Mouse (Mus musculus) adipocyte (in vitro differentiated cells): ENCODE results near the gene Ifnlr1.
"Not testable (repeated sequence)": the region's sequence is repeated elsewhere in the genome, so short reads cannot be mapped to it uniquely, and the experiment has no call there.

ENCODE experiments used
- DNase-seq: peaks from one replicate; pipeline ENCODE4 v3.0.0-alpha.2; 2016; ENCODE audit warnings: low spot score

Gene Ifnlr1

GRCm38 (mm10) chr4:135685906-135686567, at the start of gene Ifnlr1:
TSS of gene Ifnlr1 (plus strand) at chr4:135686287.
- DNase-seq: no peak

- DNase-seq: not testable (repeated sequence)
Observed at GRCm38 (mm10) chr4:135641302-135642079, 44.6 kb upstream of the Ifnlr1 start.

GRCm38 (mm10) chr4:135645022-135645637, 41.0 kb upstream of the Ifnlr1 start:
- no peak for DNase-seq

DNA sequence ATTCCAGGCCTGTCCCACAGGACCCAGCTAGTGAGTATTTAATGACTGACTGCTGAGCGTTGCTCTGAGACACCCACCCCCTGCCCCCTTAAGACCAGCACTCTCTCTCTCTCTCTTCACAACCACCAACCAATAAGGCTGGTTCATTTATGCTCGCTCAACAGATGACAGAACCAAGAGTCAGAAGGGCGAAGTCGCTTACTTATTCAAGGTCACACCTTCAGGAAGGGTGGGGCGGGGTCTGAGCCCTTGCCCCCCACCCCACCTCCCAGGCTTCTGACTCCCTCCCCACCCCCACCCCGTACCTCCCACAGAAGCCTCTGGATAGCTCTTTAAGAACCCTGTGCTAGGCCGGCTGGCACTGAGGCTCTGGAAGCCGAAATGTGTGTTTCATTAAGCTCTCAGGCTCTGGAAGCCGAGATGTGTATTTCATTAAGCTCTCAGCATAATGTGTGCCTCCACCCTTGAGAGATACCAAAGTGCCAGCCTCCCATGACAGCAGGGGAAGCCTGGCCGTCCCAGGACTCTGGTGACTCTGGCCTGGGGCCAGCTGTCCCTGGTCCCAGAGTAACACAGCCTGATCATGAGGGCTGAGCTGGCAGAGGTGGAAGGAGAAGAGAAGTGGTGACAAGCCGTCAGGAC, 33.0 kb upstream of the Ifnlr1 start:
- peak; percentile 36 for DNase-seq

- no peak for DNase-seq
Observed at GRCm38 (mm10) chr4:135653956-135654355, 32.1 kb upstream of the Ifnlr1 start.

DNA sequence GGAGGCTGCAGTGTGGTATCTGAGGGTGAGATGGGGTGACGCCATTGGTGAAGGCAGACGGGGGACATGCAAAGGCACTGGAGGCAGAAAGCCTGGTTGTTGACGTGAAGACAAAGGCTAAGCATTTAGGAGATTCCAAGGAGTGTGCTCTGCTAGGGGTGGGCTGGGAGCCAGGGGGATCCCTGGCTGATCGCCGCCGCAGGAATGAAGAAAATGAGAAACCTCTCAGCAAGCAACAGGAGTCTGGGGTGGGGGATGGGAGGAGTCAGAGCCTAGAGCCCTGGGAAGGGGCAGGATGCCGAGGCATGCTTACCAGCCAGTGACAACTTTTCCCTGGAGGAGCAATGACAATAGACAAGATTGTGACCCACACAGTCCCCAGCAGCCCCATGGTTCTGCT, 30.6 kb upstream of the Ifnlr1 start:
- DNase-seq: no peak

- DNase-seq: peak; percentile 38
Observed at GRCm38 (mm10) chr4:135656094-135656589, 29.9 kb upstream of the Ifnlr1 start.

DNA sequence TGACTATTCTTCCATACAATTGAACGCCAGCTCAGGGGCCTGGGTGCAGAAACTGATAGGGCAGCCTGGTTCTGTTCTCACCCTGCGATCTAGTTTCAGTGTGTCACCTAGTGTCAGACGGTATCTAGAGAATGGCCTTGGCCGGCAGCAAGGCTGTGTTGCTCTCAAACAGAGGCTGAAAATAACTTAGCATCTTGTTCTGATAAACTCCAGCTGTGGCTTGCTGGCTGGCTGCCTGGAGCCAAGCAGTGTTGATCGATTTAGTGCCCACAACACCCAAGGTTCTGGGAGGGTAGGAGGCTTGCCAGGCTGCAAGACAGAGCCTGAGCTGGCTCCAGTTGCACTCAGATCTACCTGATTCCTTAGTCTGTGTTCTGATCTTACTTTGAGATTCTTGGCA, 27.6 kb upstream of the Ifnlr1 start:
- DNase-seq: peak; percentile 62

GRCm38 (mm10) chr4:135658899-135659298, 27.2 kb upstream of the Ifnlr1 start:
- DNase-seq: no peak

DNA sequence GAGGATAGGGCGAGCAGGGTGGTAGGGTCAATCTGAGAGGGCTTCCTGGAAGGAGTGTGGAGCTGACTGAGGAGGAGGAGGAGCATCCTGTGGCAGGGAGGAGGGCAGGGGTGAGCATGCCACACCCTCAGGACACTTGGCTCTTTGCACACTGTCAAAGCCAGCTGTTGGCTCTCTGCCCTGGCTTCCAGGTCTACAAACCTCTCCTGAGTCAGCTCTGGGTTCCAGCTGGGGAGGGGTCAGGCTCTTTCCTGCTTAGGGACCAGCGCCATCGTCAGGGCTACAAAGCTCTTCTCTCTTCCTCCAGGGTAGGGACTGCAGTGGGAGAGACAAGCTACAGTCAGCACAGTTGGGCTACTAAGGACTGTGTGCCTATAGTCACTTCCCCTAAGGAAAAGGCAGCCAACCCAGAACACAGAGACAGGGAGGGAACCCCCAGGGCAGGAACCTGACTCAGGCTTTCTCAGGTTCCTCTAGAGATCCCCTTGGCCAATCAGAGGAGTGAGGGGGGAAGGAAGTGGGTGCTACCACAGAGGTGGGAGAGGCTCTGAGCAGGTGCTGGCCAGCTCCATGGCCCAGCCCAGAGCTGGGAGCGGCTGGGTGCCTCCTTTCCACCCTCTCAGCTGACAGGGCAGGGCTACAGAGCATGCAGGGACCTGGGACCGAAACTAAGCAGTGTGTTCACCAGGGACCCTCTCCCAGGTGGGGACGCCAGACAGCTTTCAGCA, 24.8 kb upstream of the Ifnlr1 start:
- DNase-seq: peak; percentile 66

GRCm38 (mm10) chr4:135661994-135662393, 24.1 kb upstream of the Ifnlr1 start:
- DNase-seq: no peak

- DNase-seq: no peak
Observed at GRCm38 (mm10) chr4:135664656-135665055, 21.4 kb upstream of the Ifnlr1 start.

DNA sequence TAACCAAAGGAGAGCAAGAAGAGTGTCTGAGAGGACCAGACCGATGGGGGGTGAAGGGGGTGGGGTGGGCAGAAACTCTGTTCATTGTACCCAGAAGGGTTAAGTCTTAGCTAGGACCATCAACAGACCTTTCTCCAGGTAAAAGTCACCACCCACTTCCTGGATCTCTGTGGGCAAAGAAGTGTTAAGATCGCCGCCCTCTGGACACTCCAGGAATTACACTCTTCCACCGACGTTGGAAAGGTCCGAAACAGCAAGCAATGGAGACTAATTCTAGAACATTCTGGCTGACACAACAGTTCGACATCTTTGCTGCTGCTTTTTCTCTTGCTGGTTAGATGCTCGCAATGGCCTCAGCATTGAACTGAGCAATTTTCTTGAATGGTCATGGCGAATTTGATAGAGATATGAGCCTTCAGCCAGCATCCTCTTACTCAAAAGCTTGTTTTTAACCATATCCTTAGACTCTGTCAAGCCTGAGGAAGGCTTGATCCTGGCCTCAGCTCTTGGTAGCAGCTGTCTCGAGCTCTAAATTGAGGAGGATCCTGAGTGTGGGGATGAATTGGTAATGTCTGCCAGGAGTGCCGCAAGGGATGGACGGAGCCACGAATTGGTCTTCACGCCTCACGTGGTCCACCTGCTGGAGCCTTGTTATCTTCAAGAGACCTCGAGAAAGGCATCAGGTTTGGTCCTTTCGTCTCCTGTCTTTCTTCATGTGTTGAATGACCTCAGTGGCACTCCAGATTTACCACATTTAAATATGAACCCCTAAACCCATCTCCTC, 19.7 kb upstream of the Ifnlr1 start:
- peak; percentile 31 for DNase-seq

GRCm38 (mm10) chr4:135667266-135667844, 18.7 kb upstream of the Ifnlr1 start:
- peak; percentile 64 for DNase-seq

DNA sequence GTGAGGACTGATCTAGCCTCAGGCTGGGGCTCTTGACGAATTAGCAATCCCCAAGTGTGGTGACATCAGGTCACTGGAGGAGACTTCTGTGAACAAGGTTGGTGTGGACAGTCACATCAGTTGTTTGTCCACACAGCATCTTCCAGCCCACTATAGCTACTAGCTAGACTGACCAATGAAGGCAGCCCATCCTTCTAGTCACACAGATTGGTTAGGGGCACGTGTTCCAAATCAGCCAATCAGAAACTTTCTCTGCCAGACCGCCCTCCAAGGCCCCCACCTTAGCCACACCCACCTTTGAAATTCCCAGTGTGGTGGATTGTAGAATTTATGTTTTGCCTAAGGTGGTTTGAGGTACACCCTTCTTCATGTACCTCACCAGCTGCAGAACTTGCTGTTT, 12.6 kb upstream of the Ifnlr1 start:
- no peak for DNase-seq

- DNase-seq: no peak
Observed at GRCm38 (mm10) chr4:135674993-135675392, 11.1 kb upstream of the Ifnlr1 start.

DNA sequence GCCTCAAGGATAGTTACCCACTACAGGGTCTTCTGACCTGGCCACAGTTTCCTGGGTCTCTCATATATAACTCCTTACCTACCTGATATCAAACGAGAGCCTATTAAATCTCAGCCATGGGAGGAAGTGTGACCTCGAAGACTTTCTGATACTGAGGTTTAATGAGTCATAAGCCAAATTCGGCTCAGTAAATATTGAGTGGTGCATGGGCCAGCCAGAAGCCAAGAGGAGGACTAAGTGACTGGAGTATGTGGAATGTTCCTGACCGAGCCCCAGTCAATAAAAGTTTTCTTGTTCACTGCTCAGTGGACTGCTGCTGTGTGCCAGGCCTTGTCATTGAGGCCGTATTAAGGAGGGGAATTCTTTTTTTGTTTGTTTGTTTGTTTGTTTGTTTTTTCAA, 9.6 kb upstream of the Ifnlr1 start:
- DNase-seq: no peak

- no peak for DNase-seq
Observed at GRCm38 (mm10) chr4:135679316-135679715, 6.8 kb upstream of the Ifnlr1 start.

GRCm38 (mm10) chr4:135681789-135682188, 4.3 kb upstream of the Ifnlr1 start:
- no peak for DNase-seq

DNA sequence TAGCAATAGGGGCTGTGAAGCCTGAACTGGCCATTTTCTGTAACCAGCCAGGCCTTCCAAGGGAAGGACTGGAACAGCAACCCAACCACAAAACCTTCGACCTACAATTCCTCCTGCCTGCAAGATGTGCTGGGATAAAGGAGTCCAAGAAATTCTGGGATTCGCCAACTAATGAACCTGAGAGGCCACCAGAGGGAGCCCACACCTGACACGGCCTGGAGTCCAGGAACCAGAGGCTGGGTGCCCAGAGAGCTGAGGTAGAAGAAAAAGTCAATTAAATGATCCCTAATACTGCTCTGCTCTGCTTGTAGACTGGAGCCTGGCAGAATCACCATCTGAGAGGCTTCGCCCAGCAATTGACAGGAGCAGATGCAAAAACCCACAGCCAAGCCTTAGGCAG, 2.5 kb upstream of the Ifnlr1 start:
- peak; percentile 57 for DNase-seq

- DNase-seq: no peak
Observed at GRCm38 (mm10) chr4:135684731-135685130, 1.4 kb upstream of the Ifnlr1 start.
